Mouse (Mus musculus) ES-E14 (cell line): ENCODE results near the gene Mlc1. TPM values are rescaled to one million over a fixed set of nuclear protein-coding genes. Genes with fewer than 3 reads are reported as not detected.

Source experiments
- DNase-seq: peaks from one replicate; pipeline ENCODE4 v3.0.0-alpha.2; 2013; ENCODE audit warnings: low read depth, low spot score
- H3K27ac ChIP-seq: 2 replicates; pipeline ENCODE4 v1.5.1; 2012; ENCODE audit warnings: low read depth, mild to moderate bottlenecking, low read length, moderate library complexity, mixed read lengths; ENCODE audit not compliant: poor library complexity, insufficient read depth, severe bottlenecking
- H3K36me3 ChIP-seq: 2 replicates; pipeline ENCODE4 v1.6.1; 2012; ENCODE audit warnings: mild to moderate bottlenecking, low read length, moderate library complexity, mixed read lengths; ENCODE audit not compliant: control insufficient read depth, poor library complexity, insufficient read depth, severe bottlenecking
- H3K4me1 ChIP-seq, 2 experiments: fragments of 150-350 bp in 1 of 2; sonication (generic) in 1 of 2; 2 replicates each; pipeline ENCODE4 v1.6.1; 2012; ENCODE audit warnings: low read length in 2 of 2, mild to moderate bottlenecking in 1 of 2, mixed read lengths in 1 of 2; ENCODE audit not compliant: control insufficient read depth in 2 of 2, insufficient read depth in 2 of 2, poor library complexity in 1 of 2
- H3K4me3 ChIP-seq, 2 experiments: fragments of 150-350 bp in 1 of 2; sonication (generic) in 1 of 2; 2 replicates each; pipeline ENCODE4 v1.5.1; 2012; ENCODE audit warnings: low read length in 2 of 2, low read depth in 1 of 2, mild to moderate bottlenecking in 1 of 2, mixed read lengths in 1 of 2; ENCODE audit not compliant: insufficient read depth in 1 of 2, poor library complexity in 1 of 2, severe bottlenecking in 1 of 2
- H3K9ac ChIP-seq: 2 replicates; pipeline ENCODE4 v1.6.1; 2012; ENCODE audit warnings: low read depth, mild to moderate bottlenecking, low read length, mixed read lengths; ENCODE audit not compliant: poor library complexity, insufficient read depth, severe bottlenecking
- H3K9me3 ChIP-seq: fragments of 150-350 bp; sonication (generic); 2 replicates; pipeline ENCODE4 v1.6.1; 2012; ENCODE audit warnings: low read depth, mild to moderate bottlenecking, low read length; ENCODE audit not compliant: control insufficient read depth, insufficient read depth
- CHD2 ChIP-seq: IDR thresholded peaks from 2 replicates; pipeline ENCODE4 v1.6.1; 2014; ENCODE audit warnings: mild to moderate bottlenecking, low read depth, low read length, inconsistent platforms
- HCFC1 ChIP-seq: IDR thresholded peaks from 2 replicates; pipeline ENCODE4 v1.6.1; 2012; ENCODE audit warnings: low read length, inconsistent platforms, borderline replicate concordance; ENCODE audit not compliant: insufficient read depth
- MAFK ChIP-seq: IDR thresholded peaks from 2 replicates; pipeline ENCODE4 v1.6.1; 2014; ENCODE audit warnings: mild to moderate bottlenecking, low read depth, low read length, inconsistent platforms; ENCODE audit not compliant: insufficient read depth
- ZC3H11A ChIP-seq: IDR thresholded peaks from 2 replicates; pipeline ENCODE4 v1.6.1; 2012; ENCODE audit warnings: low read depth, mild to moderate bottlenecking, inconsistent platforms, low read length, borderline replicate concordance
- ZNF384 ChIP-seq: IDR thresholded peaks from 2 replicates; pipeline ENCODE4 v1.6.1; 2012; ENCODE audit warnings: low read depth, low read length, inconsistent platforms
- in situ Hi-C, 2 experiments: fragments of 600-800 bp; cut with MboI; formaldehyde crosslinking; loops; one replicate each; pipeline ENCODE4 v1.15.1; 2025; ENCODE audit warnings: low sequenced_read_pairs in 2 of 2, inconsistent platforms in 1 of 2; ENCODE audit not compliant: unreplicated experiment in 2 of 2
- total RNA-seq: library from RNA; depleted of rRNA; stranded (reverse); fragments of 300-350 nt; gene quantifications from 2 replicates; pipeline ENCODE4 v1.2.3, GENCODE M21; 2012

The Mlc1 gene
- total RNA-seq, 1 experiment = 0.36 TPM

DNA sequence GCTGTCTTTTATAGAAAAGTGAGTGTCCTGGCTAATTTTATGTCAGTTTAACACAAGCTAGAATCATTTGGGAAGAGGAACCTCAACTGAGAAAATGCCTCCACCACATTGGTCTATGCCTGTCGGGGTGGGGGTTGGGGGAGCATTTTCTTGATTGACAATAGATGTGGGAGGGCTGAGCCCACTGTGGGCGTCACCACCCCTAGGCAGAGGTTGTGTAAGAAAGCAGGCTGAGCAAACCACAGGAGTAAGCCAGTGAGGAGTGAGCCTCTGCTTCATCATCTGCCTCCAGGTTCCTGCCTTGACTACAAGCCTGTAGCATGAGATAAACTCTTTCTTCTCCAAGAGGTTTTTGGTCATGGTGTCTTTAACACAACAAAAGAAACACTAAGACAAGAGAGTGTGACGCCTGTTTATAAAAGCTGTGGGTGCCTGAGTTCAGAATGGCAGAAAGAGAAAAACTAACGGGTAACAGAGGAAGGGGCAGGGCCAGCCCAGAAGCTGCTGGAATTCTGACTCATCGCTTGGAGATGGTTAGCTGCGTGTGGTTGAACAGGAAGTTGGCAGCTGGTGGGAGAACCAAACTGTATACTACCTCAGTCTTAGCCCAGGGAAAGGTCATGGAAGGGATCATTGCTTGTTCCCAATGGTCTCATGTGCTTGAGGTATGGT lies 42.1 kb downstream of the Mlc1 start:
- Histone ChIP-seq H3K4me1 (peaks cover 4 to 7% of the 10 kb centered on the region in 2 experiments; a peak in 2 of 4 replicates), H3K27ac (no peak overlapping the region), H3K36me3 (no peaks in the 10 kb centered on the region), H3K9ac (no peak overlapping the region), H3K9me3 (no peaks in the 10 kb centered on the region), H3K4me3 (no peak overlapping the region)
- in situ Hi-C loops = no loop called here
- DNase-seq = no peak
- TF ChIP-seq MAFK = no peak
- no peak for TF ChIP-seq CHD2
- TF ChIP-seq ZNF384 = no peak
- no peak for TF ChIP-seq ZC3H11A
- no peak for TF ChIP-seq HCFC1

DNA sequence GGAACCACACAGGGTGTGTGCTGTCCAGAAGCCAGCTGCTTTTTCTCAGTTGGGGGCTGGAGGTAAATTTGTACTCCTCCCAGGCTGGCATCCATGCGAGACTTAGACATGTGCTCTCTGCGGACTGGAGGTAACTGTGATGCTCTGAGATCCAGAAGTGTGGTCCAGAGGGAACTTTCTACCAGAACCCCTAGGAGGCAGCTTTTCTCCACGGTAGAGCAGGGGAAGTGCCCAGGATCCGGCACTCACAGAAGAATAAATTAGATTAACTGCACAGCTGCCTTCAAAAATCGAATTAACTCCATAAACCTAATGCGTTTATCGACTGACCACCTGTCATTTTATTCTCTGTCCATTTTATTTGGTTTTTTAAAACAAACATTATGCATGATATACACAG lies 44.7 kb downstream of the Mlc1 start:
- TF ChIP-seq HCFC1 (no peak), CHD2 (no peak)
- no peaks in the 10 kb centered on the region for H3K36me3 ChIP-seq
- in situ Hi-C loops = no loop called here
- no peak overlapping the region for H3K9ac ChIP-seq
- no peak overlapping the region for H3K4me3 ChIP-seq
- no peaks in the 10 kb centered on the region for H3K9me3 ChIP-seq
- H3K4me1 ChIP-seq = no peaks in the 10 kb centered on the region
- DNase-seq = no peak
- H3K27ac ChIP-seq = no peak overlapping the region; the same call in 1 of the 2 replicates

DNA sequence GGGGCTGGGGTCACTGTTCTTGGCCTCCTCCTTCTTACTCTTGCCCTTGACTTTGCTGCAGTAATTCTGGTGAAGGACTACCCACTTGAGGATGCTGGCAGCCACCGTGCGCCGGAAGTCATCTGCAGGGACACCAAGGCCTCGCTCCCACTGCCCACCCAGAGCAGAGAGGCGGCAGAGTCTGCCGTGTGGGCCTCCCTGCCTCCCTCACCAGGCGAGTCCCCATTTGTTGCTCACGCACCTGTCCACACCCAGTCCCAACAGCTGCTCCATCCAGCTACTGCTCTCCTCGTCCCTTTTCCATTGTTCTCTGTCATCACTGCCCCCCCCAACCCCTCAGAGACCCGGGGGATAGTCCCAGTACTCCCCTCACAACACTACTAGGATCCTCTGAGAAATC lies 46.1 kb downstream of the Mlc1 start:
- DNase-seq = no peak
- Histone ChIP-seq H3K4me3 (no peak overlapping the region), H3K4me1 (no peaks in the 10 kb centered on the region), H3K36me3 (no peaks in the 10 kb centered on the region), H3K9ac (no peak overlapping the region), H3K9me3 (no peaks in the 10 kb centered on the region), H3K27ac (no peak overlapping the region)
- TF ChIP-seq CHD2 (no peak), ZNF384 (no peak), HCFC1 (no peak), ZC3H11A (no peak), MAFK (no peak)
- in situ Hi-C loops = no loop called here

DNA sequence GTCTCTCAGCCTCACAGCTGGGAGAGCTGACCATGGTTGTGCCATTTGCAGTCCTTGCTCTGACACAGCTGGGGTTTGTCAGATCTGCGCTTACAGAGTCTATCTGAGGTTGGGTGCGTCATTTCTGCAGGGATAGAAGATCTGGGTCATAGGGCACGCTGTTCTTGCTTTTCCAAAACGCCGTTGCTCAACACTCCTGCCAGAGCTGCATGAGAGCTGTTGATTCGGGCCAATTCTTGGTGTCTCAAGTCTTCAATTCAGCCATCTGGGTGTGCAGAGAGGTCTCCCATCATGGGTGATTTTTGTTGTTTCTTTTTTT lies 56.9 kb downstream of the Mlc1 start:
- H3K9me3 ChIP-seq = no peaks in the 10 kb centered on the region
- in situ Hi-C loops = loop anchor here (5.0 to 10.0 kb wide), 2 partner anchors 95 to 97 kb away; no protein-coding TSS in a partner anchor
- no peak overlapping the region for H3K4me3 ChIP-seq
- H3K4me1 ChIP-seq = peaks cover 4 to 7% of the 10 kb centered on the region in 2 experiments; a peak in 3 of 4 replicates
- H3K27ac ChIP-seq = no peak overlapping the region
- H3K9ac ChIP-seq = no peak overlapping the region
- DNase-seq = no peak
- H3K36me3 ChIP-seq = no peaks in the 10 kb centered on the region
- TF ChIP-seq ZC3H11A = no peak
- TF ChIP-seq CHD2 = no peak
- no peak for TF ChIP-seq MAFK
- TF ChIP-seq ZNF384 = no peak
- TF ChIP-seq HCFC1 = no peak
